Mouse (Mus musculus) embryonic fibroblast, embryonic 13.5 days (primary cell): ENCODE results near the gene Dvl3.

Experiments
- CTCF ChIP-seq: IDR thresholded peaks from 2 replicates; pipeline ENCODE4 v1.5.1; 2011; ENCODE audit warnings: mild to moderate bottlenecking, control low read depth, low read length, moderate library complexity, borderline replicate concordance; ENCODE audit not compliant: insufficient read depth
- POLR2A ChIP-seq: IDR thresholded peaks from 2 replicates; pipeline ENCODE4 v1.6.1; 2011; ENCODE audit warnings: low read depth, mild to moderate bottlenecking, control low read depth, low read length, moderate library complexity

DNA sequence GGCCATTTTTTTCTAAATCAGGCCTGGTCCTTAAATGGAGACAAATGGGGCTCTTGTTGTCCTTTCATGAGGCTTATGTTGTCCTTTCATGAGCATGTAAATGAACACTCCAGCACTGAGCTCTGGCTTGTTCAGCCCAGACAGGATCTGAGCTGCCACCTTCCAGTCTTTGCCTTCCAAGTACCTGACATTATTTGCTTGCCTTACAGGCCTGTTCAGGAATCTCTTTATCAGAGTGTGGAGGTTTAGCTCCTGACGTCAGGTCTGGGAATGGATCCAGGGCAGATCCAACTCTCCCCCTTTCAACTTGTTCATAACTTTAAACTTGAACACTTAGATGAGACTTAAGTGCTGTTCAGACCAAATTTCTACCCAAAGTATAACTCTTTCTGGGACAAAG is 39.9 kb upstream of the Dvl3 start:
- TF ChIP-seq CTCF (no peak), POLR2A (no peak)
